ENCODE assay signal across 29 mouse cellular contexts in the genomic region with DNA sequence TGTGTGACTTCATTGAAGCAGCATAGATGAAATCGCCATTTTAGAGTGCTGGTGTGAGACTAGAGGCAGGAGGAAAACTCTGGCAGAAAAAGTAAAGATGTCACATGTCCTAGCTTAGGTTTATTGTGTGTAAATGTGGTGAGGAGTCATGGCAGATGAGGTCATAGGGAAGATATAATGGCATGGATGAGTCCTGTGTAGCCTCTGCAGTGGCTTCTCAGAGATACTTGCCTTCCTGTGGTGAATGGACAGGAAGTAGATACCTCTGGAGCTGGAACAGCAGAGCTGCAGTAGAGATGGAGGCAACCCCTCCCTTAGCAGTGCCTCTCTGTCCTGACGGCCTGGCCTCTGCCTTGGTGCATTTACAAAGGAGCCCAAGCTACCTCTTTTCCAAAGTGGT. TPM values are rescaled to one million over a fixed set of nuclear protein-coding genes. Genes with fewer than 3 reads are reported as not detected.
DNase-seq lines count a peak whose midpoint lies in the region; ATAC-seq and TF ChIP-seq lines count a peak whose summit lies in the region.
"Had no signal": no experiment of that assay in that cellular context is flagged by ENCODE, and none has a peak within 500 bp of the region (broad histone marks: within the 10 kb centered on the region; RNA-seq: fewer than 3 reads in every experiment).

No protein-coding gene starts in this region.

- H3K4me2 ChIP-seq in heart, embryonic 12.5 days = no peak overlapping the region
- no peak overlapping the region for H3K4me2 ChIP-seq in liver, embryonic 13.5 days
- no peak overlapping the region for H3K4me2 ChIP-seq in liver, embryonic 11.5 days
- no peak overlapping the region for H3K4me2 ChIP-seq in lung, embryonic 16.5 days (ENCODE audit: low read depth, low read length)
- H3K4me2 ChIP-seq: embryonic facial prominence, embryonic 12.5 days; embryonic facial prominence, embryonic 15.5 days; heart, embryonic 11.5 days; heart, embryonic 15.5 days; hindbrain, embryonic 13.5 days had no signal

- peak; percentile 50 for DNase-seq in heart, adult 11 months
- DNase-seq in liver, embryonic 13.5 days = no peak
- no peak for DNase-seq in liver, embryonic 11.5 days (ENCODE audit: low spot score)
- DNase-seq in lung, adult 2 months = no peak
- DNase-seq in cerebellum, adult 9-11 months = no peak
- DNase-seq: adrenal gland, adult 2 months; adrenal gland, postnatal 14 days; cerebellum, adult 11 months; cerebellum, adult 2 months; cerebellum, postnatal 10 days; cerebellum, postnatal 36 days; gastrocnemius, postnatal 10 days; gastrocnemius, postnatal 36 days; heart, postnatal 10 days; heart, postnatal 36 days had no signal

- no peaks in the 10 kb centered on the region for H3K27me3 ChIP-seq in heart, embryonic 12.5 days (replicated peaks)
- H3K27me3 ChIP-seq in liver, embryonic 13.5 days = no peaks in the 10 kb centered on the region
- H3K27me3 ChIP-seq in liver, embryonic 11.5 days (replicated peaks; ENCODE audit: control insufficient read depth, insufficient read depth, low read length) = no peaks in the 10 kb centered on the region
- H3K27me3 ChIP-seq in lung, embryonic 16.5 days (ENCODE audit: control insufficient read depth, insufficient read depth, low read depth, low read length) = no peaks in the 10 kb centered on the region
- H3K27me3 ChIP-seq: embryonic facial prominence, embryonic 12.5 days; embryonic facial prominence, embryonic 15.5 days; heart, embryonic 15.5 days; hindbrain, embryonic 13.5 days had no signal

- H3K9ac ChIP-seq in heart, embryonic 12.5 days = no peak overlapping the region
- H3K9ac ChIP-seq in liver, embryonic 13.5 days = no peak overlapping the region
- H3K9ac ChIP-seq in liver, embryonic 11.5 days (ENCODE audit: low read depth, low read length) = no peak overlapping the region
- H3K9ac ChIP-seq in lung, embryonic 16.5 days (ENCODE audit: low read length) = no peak overlapping the region
- H3K9ac ChIP-seq: embryonic facial prominence, embryonic 12.5 days; embryonic facial prominence, embryonic 15.5 days; heart, embryonic 15.5 days; hindbrain, embryonic 13.5 days had no signal

- no peaks in the 10 kb centered on the region for H3K4me1 ChIP-seq in heart, embryonic 12.5 days (replicated peaks)
- H3K4me1 ChIP-seq in liver, embryonic 13.5 days (replicated peaks) = no peaks in the 10 kb centered on the region
- no peaks in the 10 kb centered on the region for H3K4me1 ChIP-seq in liver, embryonic 11.5 days (replicated peaks; ENCODE audit: control insufficient read depth, insufficient read depth, low read length)
- H3K4me1 ChIP-seq in lung, embryonic 16.5 days (replicated peaks; ENCODE audit: control insufficient read depth, insufficient read depth, low read length) = no peaks in the 10 kb centered on the region
- H3K4me1 ChIP-seq in lung, adult 2 months (ENCODE audit: control insufficient read depth, insufficient read depth, low read length) = no peaks in the 10 kb centered on the region
- H3K4me1 ChIP-seq: embryonic facial prominence, embryonic 12.5 days; embryonic facial prominence, embryonic 15.5 days; heart, embryonic 15.5 days; hindbrain, embryonic 10.5 days; hindbrain, embryonic 13.5 days had no signal

- H3K36me3 ChIP-seq in heart, embryonic 12.5 days = peaks cover 58% of the 10 kb centered on the region
- peaks cover 48% of the 10 kb centered on the region for H3K36me3 ChIP-seq in liver, embryonic 13.5 days
- peaks cover 3% of the 10 kb centered on the region; the same call in 1 of the 2 replicates for H3K36me3 ChIP-seq in liver, embryonic 11.5 days (ENCODE audit: control insufficient read depth, insufficient read depth, low read length)
- H3K36me3 ChIP-seq in lung, embryonic 16.5 days (ENCODE audit: control insufficient read depth, insufficient read depth, low read length) = peaks cover 8% of the 10 kb centered on the region

- ATAC-seq in heart, embryonic 12.5 days (ENCODE audit: insufficient number of reproducible peaks, low FRiP score) = no peak
- 0 out of 2 replicates have a peak, but pooled peaks have one; percentile 45 for ATAC-seq in liver, embryonic 13.5 days (ENCODE audit: low read depth)
- ATAC-seq in liver, embryonic 11.5 days (replicated peaks; ENCODE audit: low FRiP score) = no peak; the same call in 1 of the 2 replicates
- no peak for ATAC-seq in lung, embryonic 16.5 days (ENCODE audit: low read depth)
- ATAC-seq in common myeloid progenitor, adult 5-6 weeks (replicated peaks; ENCODE audit: low read depth, poor library complexity, severe bottlenecking) = 0 out of 2 replicates have a peak, but pooled peaks have one; percentile 47
- ATAC-seq: CD4-positive, CD25-positive, alpha-beta regulatory T cell, adult 4 months; forebrain, embryonic 14.5 days; hindbrain, embryonic 16.5 days had no signal

- no peak overlapping the region for H3K4me3 ChIP-seq in heart, embryonic 12.5 days
- no peak overlapping the region for H3K4me3 ChIP-seq in liver, embryonic 13.5 days (replicated peaks)
- no peak overlapping the region for H3K4me3 ChIP-seq in liver, embryonic 11.5 days (ENCODE audit: low read depth, low read length)
- H3K4me3 ChIP-seq in lung, embryonic 16.5 days (ENCODE audit: low read length) = no peak overlapping the region
- H3K4me3 ChIP-seq in lung, adult 2 months (replicated peaks; ENCODE audit: extremely low read depth, low read depth, low read length) = no peak overlapping the region
- H3K4me3 ChIP-seq: embryonic facial prominence, embryonic 12.5 days; embryonic facial prominence, embryonic 15.5 days; heart, embryonic 15.5 days; hindbrain, embryonic 10.5 days; hindbrain, embryonic 13.5 days had no signal

- TF ChIP-seq CTCF in lung, adult 2 months (IDR thresholded peaks at IDR 0.05; ENCODE audit: insufficient read depth, low read length) = no peak

- TF ChIP-seq POLR2A in lung, adult 2 months (IDR thresholded peaks at IDR 0.05; ENCODE audit: borderline replicate concordance, extremely low read depth, low read depth, low read length) = no peak

- H3K27ac ChIP-seq in heart, embryonic 12.5 days (ENCODE audit: poor library complexity, severe bottlenecking) = no peak overlapping the region
- no peak overlapping the region for H3K27ac ChIP-seq in liver, embryonic 13.5 days
- no peak overlapping the region for H3K27ac ChIP-seq in liver, embryonic 11.5 days (ENCODE audit: low read depth, low read length)
- peak overlapping the region; percentile 23 for H3K27ac ChIP-seq in lung, embryonic 16.5 days (ENCODE audit: low read length)
- H3K27ac ChIP-seq: embryonic facial prominence, embryonic 12.5 days; embryonic facial prominence, embryonic 15.5 days; heart, embryonic 15.5 days; hindbrain, embryonic 10.5 days; hindbrain, embryonic 13.5 days had no signal

- WGBS in heart, embryonic 12.5 days = 58% methylated on average over 2 of the region's 2 CpGs
- WGBS in liver, embryonic 13.5 days (ENCODE audit: insufficient replicate concordance) = 40% methylated on average over 2 of the region's 2 CpGs
- 67% methylated on average over 2 of the region's 2 CpGs for WGBS in liver, embryonic 11.5 days
- WGBS in lung, embryonic 16.5 days = 68% methylated on average over 2 of the region's 2 CpGs
- WGBS in lung, adult 2 months = 64% methylated on average over 2 of the region's 2 CpGs

- H3K9me3 ChIP-seq in heart, embryonic 12.5 days (replicated peaks) = no peaks in the 10 kb centered on the region
- H3K9me3 ChIP-seq in liver, embryonic 13.5 days (replicated peaks) = no peaks in the 10 kb centered on the region
- no peaks in the 10 kb centered on the region for H3K9me3 ChIP-seq in liver, embryonic 11.5 days (ENCODE audit: control insufficient read depth, low read length)
- H3K9me3 ChIP-seq in lung, embryonic 16.5 days (ENCODE audit: control insufficient read depth, low read length) = no peaks in the 10 kb centered on the region
- H3K9me3 ChIP-seq: embryonic facial prominence, embryonic 12.5 days; embryonic facial prominence, embryonic 15.5 days; heart, embryonic 15.5 days; hindbrain, embryonic 10.5 days; hindbrain, embryonic 13.5 days had no signal

RNA-seq across cellular contexts. Expression of a gene that starts 21.6 kb away (rescaled TPM):
- polyA plus RNA-seq in heart, embryonic 12.5 days (2016; fragmentation: Nextera tagmentation; extraction: Ambion mirVana) = 26.7 and 29.7 TPM in 2 replicates
- polyA plus RNA-seq in liver, embryonic 13.5 days (2015; fragmentation: Nextera tagmentation; extraction: Ambion mirVana) = 8.4 and 10.0 TPM in 2 replicates
- 15.5 and 16.0 TPM in 2 replicates for polyA plus RNA-seq in liver, embryonic 11.5 days (2014; fragmentation: Nextera tagmentation; extraction: Ambion mirVana)
- 35.0 and 35.4 TPM in 2 replicates for polyA plus RNA-seq in lung, embryonic 16.5 days (2015; fragmentation: Nextera tagmentation; extraction: Ambion mirVana)
- 11.1 and 18.5 TPM in 2 replicates for polyA plus RNA-seq in lung, adult 2 months (2012; rRNA removed)
- total RNA-seq in common myeloid progenitor, adult 5-6 weeks (2017) = 14.0 and 23.8 TPM in 2 replicates

RNA-seq across cellular contexts. Expression of a gene that starts 23.3 kb away (rescaled TPM):
- polyA plus RNA-seq in heart, embryonic 12.5 days (2016; fragmentation: Nextera tagmentation; extraction: Ambion mirVana) = 1.0 and 1.5 TPM in 2 replicates
- polyA plus RNA-seq in liver, embryonic 13.5 days (2015; fragmentation: Nextera tagmentation; extraction: Ambion mirVana) = 0.45 and 0.54 TPM in 2 replicates
- 0.62 and 0.90 TPM in 2 replicates for polyA plus RNA-seq in liver, embryonic 11.5 days (2014; fragmentation: Nextera tagmentation; extraction: Ambion mirVana)
- 7.9 and 8.0 TPM in 2 replicates for polyA plus RNA-seq in lung, embryonic 16.5 days (2015; fragmentation: Nextera tagmentation; extraction: Ambion mirVana)
- 0.38 and 1.1 TPM in 2 replicates for polyA plus RNA-seq in lung, adult 2 months (2012; rRNA removed)
- not detected in 2 replicates for total RNA-seq in common myeloid progenitor, adult 5-6 weeks (2017)
- total RNA-seq: granulocyte monocyte progenitor cell, adult 5-6 weeks; MEL had no signal
- polyA plus RNA-seq: CD4-positive, CD25-positive, alpha-beta regulatory T cell, adult 4 months had no signal

Comparison
In these comparisons a context has a peak if more than half of its experiments do, and no peak if none do; other contexts are left out.
1. ATAC-seq: peak in liver, embryonic 13.5 days (single experiment) and common myeloid progenitor, adult 5-6 weeks (single experiment); none in heart, embryonic 12.5 days (single experiment), liver, embryonic 11.5 days (single experiment) and lung, embryonic 16.5 days (single experiment).